Mouse (Mus musculus): ENCODE measurements around the gene Ago4. TPM values are rescaled to one million over a fixed set of nuclear protein-coding genes. Genes with fewer than 3 reads are reported as not detected.

Gene Ago4
- total RNA-seq, 2 experiments from 2014 or later, result 6.4 to 6.7 TPM

DNA sequence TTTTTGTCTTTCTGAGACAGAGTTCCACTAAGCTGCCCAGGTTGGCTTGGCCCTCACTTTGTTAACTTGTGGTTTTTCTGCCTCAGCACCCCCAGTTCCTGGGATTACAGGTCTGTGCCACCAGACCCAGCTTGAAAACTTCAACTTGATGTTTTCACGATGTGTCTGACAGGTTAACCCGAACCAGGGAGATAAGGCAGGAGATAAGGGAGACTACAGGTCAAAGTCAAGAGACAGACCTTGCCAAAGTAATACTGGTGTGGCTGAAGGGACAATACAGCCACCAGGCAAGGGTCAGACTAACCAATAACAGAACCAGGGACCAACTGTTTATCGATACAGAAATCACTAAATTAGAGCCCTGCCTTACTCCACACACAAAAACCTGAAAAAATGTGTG, 53.0 kb downstream of the Ago4 start:
- DNase-seq (ENCODE audit: low spot score in 2 of 2), result no peak

DNA sequence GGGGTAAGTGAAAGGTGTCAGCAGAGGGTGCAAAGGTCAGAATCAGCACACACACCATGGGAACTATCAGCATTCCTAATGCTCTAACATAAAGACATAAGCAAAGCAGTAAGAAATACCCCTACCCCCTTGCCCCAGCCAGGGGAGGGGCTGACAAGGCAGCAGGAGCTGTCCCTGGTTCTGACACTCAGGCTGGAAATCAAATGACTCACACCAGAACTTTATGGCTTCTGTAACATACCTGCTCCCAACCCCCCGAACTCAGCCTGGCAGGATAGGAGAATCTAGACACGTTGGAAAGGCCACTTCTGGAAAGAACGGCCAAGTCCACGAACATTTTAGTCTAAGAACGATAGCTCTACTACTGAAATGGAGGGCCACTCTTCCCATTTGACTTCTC, 60.2 kb downstream of the Ago4 start:
- no peak for DNase-seq (ENCODE audit: low spot score in 2 of 2)

DNA sequence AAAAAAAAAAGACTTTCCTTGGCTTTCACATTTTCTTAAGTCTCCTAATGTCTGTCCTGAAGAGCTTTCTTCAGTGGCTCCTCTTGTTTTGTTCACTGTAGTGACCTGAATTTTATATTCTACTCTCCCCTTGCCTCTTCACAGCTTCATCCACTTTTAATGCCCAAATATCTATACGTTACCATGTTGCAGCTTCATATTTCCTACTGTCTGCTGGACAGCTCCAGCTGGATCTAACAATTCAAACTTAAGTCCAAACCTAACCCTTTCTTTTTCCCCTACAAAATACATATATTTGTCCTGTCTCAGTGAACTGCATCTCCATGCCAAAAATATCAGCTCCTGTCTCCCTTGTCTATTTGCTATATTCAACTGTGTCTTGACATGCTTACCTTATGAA, 63.9 kb downstream of the Ago4 start:
- no peak for DNase-seq (ENCODE audit: low spot score in 2 of 2)

DNA sequence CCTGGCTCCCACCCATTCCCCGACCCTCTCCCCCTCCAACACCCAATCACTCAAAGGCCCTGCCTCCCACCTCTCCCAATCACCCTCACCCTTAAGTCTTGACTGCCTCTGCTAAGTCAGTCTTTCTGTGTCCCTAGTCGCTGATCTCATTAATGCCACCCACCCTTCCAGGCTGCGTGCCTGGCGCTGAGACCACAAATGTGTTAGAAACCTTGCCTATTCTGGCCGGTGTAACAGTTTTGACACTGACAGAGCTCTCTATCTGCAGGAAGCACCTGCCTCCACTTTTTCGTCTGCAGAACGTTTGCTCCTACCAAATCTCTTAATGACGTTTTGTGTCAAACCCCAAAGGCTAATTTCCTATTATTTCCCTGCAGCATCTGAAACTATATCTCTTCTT, 64.3 kb downstream of the Ago4 start:
- DNase-seq (ENCODE audit: low spot score in 2 of 2), result peak in 1 of 2 experiments; percentile 63

DNA sequence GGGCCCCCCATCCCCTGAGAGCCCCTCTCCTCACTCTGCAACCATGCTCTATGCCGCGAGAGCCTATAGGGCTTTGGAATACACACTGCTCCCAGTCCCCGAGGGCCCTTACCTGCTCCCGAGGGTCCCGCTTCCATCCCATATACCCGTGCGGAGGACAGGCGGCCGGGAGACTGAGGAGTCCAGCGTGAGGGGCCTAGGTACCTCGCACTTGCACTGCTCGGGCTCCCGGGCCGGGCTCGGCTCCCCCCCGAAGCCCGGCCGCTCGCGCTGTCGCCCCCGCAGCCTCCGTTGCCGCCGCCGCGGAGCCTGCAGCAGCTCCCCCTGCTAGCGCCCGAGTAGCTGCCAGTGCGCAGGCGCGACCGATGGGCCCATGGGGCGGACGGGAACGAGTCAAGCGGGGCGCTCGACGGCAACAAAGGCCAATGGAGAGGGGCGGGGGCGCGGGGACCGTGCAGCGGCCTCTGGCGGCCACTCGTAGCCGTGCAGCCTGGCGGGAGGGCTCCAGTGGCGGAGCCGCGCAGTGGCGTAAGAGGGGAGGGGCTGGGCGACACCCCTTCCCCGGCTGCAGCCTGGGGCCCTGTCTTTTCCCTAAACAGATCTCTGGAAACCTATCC, 64.9 kb downstream of the Ago4 start, which contains the start of gene Ago1:
Ago1 (minus strand) TSS at position 299 of the 617 bp plus-strand sequence.
- DNase-seq (ENCODE audit: low spot score in 2 of 2), result peak; percentile 96 to 97

DNA sequence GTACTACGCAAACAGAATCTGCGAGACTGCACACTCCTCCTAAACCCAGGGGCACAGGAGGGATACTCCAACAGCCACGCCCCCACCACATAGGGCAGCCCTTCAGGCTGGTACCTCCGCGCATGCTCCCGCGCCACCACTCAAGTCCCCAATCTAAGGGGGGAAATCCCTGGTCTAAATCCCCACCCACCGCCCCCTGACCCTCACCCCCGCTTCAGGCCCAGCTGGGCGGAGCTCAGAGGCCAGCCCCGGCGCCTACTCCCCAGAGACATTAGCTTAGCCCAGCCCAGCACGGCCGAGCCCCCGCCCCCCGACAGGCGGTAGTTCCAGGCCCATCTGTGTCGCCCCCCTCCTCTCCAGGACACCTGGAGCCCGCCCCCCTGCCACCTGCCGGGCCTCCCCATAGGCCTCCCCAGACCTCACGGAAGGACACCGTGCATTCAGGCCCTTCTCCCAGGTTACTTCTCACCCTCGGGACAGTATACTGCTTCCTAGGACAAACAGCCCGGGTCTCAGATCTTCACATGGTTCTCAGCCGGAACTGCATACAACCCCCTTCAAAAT, 65.5 kb downstream of the Ago4 start:
- peak; percentile 61 to 64 for DNase-seq (ENCODE audit: low spot score in 2 of 2)

DNA sequence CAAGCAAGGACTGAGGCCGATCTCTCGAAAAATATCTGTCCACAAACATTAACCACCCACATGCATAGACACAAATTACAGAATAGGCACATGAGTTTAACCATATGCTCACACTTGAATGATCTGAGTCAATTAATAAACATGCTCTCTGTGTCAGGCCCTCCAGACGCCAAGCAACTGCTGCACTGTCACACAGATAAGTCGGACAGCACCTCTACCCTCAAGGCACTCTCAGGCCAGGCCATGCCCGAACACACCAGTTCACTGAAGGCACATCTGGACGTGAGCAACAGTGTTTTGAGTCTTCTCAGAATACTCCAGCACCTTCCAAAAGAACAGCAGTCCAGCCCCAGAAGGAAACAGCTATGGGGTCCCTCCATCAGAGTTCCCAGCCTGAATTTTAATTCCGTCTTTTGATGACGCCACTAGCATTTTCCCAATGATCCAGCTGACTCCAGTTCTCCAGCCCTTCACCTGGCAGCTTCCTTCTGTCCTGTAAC, 67.0 kb downstream of the Ago4 start:
- no peak for DNase-seq (ENCODE audit: low spot score in 2 of 2)

DNA sequence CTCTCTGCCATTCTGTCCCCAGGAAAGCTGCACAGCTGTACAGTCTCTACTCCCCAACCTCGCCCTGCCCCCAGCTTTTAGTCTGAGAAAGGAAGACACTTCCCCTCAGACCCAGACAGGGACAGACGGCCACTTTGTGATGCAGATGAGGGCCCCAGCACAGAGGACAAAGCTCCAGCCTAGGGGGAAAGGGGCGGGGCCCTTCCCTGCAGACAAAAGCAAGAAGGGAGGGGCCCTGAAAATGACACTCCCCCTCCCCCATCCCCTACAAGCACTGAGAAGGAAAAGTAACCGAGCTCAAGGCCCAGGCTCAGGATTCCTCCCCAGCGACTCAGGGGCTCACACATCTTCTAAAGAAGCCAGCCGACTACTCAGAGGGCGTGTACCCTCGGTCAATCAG, 67.4 kb downstream of the Ago4 start:
- peak in 1 of 2 experiments; percentile 59 for DNase-seq (ENCODE audit: low spot score in 2 of 2)

DNA sequence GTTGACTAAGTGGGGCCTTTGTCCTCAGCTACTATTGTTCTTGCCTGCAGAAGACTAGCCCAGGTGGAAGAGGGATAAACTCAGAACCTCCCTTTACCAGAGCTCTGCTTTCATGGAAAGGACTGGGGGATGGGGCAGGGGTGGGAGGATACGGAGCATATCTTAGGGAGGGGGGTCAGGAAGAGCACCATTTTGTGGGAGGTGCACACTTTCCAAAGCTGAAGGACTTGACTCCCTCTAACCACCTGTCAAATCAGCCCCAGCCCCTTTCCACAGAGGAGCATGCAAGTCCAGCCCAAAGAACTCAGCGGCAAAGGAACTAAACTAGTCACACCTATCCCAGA, 68.4 kb downstream of the Ago4 start:
- DNase-seq (ENCODE audit: low spot score in 2 of 2), result no peak

DNA sequence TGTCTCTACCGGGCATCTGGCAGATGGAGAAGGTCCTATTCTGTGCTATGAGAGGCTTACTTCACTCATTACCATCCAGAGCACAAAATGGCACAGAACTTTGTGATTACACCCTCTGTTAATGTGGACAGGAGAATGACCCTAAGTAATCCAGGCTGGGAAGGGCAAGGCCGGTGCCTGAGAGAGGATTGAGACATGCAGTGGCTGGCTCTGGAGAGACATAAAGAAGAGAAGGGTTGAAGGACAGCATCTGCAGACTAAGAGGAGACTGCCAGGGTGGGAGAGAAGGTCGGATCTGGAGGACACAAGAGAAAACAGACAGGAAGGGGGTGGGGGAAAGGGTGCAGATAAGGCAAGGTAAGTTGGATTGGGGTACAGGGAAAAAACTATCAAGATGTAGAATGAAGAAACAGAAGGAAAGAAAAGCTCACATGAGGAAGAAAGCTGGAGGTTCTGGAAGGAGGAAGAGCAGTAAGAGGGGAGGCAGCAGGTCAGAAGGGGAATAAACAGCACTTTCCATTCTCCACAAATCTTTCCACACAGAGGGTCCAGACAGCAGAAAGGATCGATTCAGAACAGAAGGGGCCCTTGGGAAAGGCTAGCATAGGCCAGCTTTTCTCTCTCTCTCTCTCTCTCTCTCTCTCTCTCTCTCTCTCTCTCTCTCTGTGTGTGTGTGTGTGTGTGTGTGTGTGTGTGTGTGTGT, 68.9 kb downstream of the Ago4 start:
- DNase-seq (ENCODE audit: low spot score in 2 of 2), result no peak

DNA sequence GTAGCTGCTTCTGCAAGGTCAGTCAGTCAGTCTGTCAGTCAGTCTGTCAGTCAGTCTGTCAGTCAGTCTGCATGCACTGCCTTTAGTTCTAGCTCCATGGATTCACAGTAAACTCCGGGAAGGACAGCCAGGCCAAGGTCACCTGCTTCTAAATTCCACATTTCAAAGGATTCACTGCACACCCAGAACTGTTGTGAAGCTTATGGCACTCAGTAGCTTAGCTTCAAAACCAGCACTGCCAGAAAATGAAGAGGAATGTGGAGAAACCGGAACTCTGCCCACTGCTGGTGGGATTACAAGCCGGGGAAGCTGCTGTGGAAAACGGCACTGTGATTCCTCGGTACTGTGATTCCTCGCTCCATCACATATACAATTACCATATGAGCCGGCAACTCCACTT, 77.8 kb downstream of the Ago4 start:
- DNase-seq (ENCODE audit: low spot score in 2 of 2), result no peak

DNA sequence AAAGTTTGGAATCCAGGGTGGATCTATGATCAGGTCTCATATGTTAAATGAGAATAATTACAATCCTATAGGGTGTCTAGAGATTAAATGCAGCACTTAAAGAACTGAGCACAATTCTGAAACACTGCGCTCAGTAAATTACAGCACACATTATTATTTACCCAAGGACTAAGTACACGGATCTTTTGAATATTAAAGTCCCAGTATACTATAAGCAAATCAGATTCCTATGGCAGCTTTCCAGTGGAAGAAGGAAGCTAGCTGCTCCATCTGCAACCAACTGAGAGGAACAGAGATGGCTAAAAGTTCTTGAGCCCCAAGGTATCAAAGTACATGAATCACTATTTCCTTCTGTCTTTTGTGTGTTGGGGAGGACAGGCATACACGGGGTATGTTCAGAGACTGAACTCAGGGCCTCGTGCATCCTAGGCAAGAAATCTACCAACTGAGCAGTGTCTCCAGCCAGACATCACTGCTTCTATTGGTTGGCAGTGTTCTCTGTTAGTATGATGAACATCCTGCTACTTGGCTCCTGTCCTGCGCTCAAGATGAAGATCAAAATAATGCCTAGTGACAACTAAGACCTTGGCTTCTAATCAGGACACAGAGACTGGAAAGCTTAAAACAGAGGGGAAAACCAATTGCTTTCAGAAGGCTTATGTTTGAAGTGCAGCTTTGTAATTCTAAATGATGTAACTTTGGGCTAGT, 78.6 kb downstream of the Ago4 start:
- no peak for DNase-seq (ENCODE audit: low spot score in 2 of 2)

DNA sequence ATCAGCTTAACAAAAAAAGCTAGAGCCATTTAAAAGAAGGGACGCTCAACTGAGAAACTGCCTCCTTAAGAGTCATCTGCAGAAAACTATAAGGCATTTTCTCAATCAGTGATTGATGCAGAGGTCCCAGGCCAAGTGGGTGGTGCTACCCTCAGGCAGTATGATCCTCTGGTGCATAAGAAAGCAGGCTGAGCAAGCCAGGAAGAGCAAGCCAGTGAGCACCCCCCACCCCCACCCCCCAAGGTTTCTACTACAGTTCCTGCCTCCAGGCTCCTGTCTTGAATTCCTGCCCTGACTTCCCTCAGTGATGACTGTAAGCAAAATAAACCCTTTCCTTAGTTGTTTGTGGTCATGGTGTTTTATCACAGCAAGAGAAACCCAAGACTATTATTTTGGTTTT, 83.0 kb downstream of the Ago4 start:
- no peak for DNase-seq (ENCODE audit: low spot score in 2 of 2)

DNA sequence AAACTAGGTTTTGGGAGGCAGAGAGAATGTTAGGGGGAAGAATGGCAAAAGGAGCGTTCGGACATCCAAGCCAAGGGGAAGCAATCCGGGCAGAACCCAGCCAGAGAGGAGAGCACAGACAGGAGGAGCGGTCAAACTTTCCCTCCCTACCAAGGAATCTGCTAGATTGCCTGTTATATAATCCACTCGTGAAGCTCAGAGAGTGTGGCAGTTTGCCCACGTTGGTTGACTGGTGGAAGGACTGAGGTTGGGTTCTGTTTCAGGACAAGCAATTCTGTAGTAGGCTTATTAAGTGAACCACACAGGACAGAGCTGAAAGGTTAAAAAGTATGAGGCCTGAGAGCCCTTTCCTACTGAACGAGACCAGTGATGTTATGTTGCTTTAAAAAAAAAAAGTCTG, 86.1 kb downstream of the Ago4 start:
- DNase-seq (ENCODE audit: low spot score in 2 of 2), result no peak

DNA sequence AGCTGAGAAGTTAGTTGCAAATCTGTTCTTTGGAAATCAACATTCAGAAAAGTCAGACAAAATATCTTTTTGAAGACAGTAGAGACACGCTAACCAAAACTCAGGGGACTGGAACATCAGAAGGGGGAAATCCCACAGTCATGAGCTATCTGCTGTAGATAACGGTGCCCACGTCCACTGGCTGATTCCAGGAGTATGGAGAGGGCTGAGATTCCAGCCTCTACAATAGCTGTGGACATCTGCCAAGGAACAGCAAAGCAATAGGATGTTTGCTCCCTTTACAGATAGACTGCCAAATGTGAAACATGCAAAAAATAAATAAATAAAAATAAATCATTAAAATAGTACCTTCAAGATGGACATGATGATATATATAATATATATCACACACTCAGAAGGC, 88.7 kb downstream of the Ago4 start:
- no peak for DNase-seq (ENCODE audit: low spot score in 2 of 2)

Small RNA genes within 50 kb of the gene (microRNA-seq; reads per million reads assigned to microRNA genes)
- 0 reads per million in 2 experiments for gene Mir7119

Other genes with a start within 250 kb of the Ago4 start
- 1 to 10 TPM; 1.9 to 8.4 TPM for gene Col8a2, start 246.7 kb downstream of the Ago4 start, total RNA-seq (2021)
- gene Adprhl2, start 211.8 kb downstream of the Ago4 start, total RNA-seq (2021), result 10 to 100 TPM; 25.8 to 26.1 TPM
- 1 to 10 TPM; 1.9 to 2.2 TPM for gene Tekt2, start 207.8 kb downstream of the Ago4 start, total RNA-seq (2021)
- 10 to 100 TPM; 35.7 to 37.6 TPM for gene Ago3, start 103.9 kb downstream of the Ago4 start, total RNA-seq (2021)
- gene Ago1, start 64.9 kb downstream of the Ago4 start, total RNA-seq (2021), result 10 to 100 TPM; 71.6 to 71.7 TPM
- 1 to 10 TPM; 2.5 to 2.6 TPM for gene Clspn, start 23.5 kb upstream of the Ago4 start, total RNA-seq (2021)
- 10 to 100 TPM; 68.6 TPM for gene 5730409E04Rik, start 76.3 kb upstream of the Ago4 start, total RNA-seq (2021)
- gene Psmb2, start 144.2 kb upstream of the Ago4 start, total RNA-seq (2021), result 100 to 1,000 TPM; 128 to 130 TPM
- gene Tfap2e, start 202.8 kb upstream of the Ago4 start, total RNA-seq (2021), result not detected
- 1,000 to 10,000 TPM; 1,231 to 1,244 TPM for gene Ncdn, start 220.0 kb upstream of the Ago4 start, total RNA-seq (2021)
- gene AU040320, start 220.1 kb upstream of the Ago4 start, total RNA-seq (2021), result 10 to 100 TPM; 59.2 to 59.4 TPM